Mouse (Mus musculus): ENCODE measurements around the gene Gbp2b.
"Not testable (repeated sequence)": the region's sequence is repeated elsewhere in the genome, so short reads cannot be mapped to it uniquely, and the experiment has no call there.

The Gbp2b gene

DNA sequence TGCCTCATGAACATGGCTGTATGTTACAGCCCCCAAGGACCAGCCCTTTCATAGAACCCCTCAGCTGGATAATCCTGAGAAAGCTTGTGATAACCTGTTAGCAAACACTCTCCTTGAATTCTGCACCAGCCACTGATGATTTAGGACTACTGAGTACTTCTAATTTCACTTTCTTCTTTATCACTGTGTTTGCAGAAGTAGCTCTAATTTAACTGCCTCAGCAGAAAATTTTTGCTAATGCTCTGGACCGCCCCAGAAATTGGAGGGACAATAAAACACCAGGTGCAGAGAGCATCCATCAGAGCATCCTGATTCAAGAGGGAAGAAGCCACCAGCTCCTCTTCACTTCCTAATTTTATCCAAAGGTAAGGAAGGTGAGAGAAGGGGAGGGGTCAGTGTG lies at the start of gene Gbp2b:
TSS of gene Gbp2b (plus strand) at position 301 of the 400 bp plus-strand sequence.
- no peak for DNase-seq

GRCm38 (mm10) chr3:142546690-142547089 lies 48.0 kb upstream of the Gbp2b start:
- peak; percentile 9 for DNase-seq

- DNase-seq = no peak
These were observed 44.5 kb upstream of the Gbp2b start for GRCm38 (mm10) chr3:142550052-142550676.

- DNase-seq = peak; percentile 41
These were observed 40.0 kb upstream of the Gbp2b start for GRCm38 (mm10) chr3:142554601-142555000.

DNA sequence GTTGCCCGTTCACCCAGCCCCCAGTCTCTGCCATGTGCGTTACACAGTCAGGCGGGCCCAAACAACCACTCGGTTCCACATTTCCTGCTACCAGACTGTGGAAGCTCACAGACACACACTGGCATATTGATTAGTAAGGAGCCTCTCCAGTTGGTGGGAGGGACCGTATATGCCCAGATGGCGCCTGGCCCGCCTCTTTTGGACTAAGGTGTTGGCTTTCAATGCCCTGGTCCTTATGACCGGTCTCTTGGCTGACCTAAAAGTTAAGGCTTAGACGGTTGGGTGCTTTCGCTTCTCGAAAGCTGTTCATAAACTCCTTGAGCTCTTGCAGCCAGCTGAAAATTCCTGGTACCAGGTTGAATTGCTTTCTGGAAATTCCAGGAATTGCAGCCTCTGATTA lies 39.0 kb upstream of the Gbp2b start:
- peak; percentile 77 for DNase-seq

DNA sequence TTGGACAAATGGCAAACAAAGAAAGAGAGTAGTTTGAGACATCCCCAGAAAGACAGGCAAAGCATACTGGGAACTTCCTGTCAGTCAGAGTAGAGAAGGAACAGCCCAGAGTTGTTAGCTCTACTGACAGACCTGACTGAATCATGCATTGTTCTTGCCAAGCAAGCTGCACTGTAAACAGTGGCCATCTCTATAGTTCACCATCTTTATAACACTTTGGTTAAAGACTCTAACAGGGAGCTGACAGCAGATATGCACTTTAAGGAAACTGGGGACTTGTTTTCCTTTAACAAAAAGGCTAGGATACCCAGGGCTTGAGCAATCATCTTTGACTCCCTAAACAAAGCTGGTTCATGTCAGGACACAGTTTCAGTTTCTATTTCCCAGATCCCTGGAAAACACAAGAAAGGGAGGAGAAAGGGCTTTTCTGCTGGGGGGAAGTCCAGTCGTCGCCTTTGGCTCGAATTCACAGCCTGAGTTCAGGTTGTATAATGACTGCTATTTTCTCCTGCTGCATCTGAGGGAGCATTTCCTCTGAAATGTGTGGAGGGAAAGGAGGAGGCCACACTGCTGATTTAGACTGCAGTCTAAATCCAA lies 34.9 kb upstream of the Gbp2b start, which contains the start of gene Gbp3:
TSS of gene Gbp3 (plus strand) at position 395 of the 597 bp plus-strand sequence.
- peak; percentile 45 for DNase-seq

GRCm38 (mm10) chr3:142560296-142560948 lies 34.2 kb upstream of the Gbp2b start:
- peak; percentile 81 for DNase-seq

DNA sequence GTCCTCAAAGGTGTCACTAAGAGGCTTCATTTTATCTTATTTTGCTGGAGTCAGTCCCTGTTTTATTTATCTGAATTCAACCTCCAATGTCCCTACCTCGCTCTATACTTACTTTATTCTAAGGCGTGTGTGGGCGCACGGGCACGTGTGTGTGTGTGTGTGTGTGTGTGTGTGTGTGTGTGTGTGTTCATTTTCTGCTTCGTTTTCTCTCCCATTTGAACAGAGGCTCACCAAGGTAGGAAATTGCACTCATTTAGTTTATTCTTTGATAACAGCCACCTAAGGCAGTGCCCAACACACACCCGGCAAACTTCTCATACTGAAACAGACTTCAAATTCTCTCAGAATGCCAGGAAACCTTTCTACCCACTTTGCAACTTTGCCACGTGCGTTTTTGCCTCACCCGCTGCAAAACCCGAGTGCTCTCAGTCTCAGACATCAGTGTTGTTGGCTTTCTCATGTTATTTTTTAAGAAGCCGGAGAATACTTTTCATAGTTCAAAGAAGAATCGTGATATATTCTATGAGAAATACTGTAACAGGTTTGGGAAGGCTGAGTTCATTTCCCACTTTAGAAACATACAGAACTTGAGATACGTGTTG lies 33.5 kb upstream of the Gbp2b start:
- DNase-seq = no peak

- no peak for DNase-seq
These were observed 33.0 kb upstream of the Gbp2b start for GRCm38 (mm10) chr3:142561666-142562065.

DNA sequence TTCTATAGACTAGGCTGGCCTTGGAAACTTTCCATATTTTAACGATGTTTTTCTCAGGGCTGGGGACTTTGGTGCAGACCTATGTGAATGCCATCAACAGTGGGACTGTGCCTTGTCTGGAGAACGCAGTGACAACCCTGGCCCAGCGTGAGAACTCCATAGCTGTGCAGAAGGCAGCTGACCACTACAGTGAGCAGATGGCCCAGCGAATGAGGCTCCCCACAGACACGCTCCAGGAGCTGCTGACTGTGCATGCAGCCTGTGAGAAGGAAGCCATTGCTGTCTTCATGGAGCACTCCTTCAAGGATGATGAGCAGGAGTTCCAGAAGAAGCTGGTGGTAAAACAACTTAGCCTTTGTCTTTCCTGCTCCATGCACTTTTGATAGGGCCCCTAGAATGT lies 27.2 kb upstream of the Gbp2b start:
- not testable (repeated sequence) for DNase-seq

DNA sequence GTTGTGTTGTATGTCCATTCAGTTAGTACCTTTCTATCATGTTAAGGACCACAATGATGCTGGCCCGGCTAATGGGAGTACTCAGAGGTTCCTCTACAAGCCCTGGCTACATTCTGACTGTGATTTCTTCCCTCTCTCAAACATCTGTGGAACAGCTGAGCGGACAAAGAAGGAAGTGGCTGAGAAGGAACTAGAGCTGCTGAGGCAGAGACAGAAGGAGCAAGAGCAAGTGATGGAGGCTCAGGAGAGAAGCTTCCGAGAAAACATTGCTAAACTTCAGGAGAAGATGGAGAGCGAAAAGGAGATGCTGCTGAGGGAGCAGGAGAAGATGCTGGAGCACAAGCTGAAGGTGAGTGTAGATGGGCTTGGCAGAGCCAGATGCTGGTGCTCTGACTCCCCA lies 23.9 kb upstream of the Gbp2b start:
- no peak for DNase-seq

DNA sequence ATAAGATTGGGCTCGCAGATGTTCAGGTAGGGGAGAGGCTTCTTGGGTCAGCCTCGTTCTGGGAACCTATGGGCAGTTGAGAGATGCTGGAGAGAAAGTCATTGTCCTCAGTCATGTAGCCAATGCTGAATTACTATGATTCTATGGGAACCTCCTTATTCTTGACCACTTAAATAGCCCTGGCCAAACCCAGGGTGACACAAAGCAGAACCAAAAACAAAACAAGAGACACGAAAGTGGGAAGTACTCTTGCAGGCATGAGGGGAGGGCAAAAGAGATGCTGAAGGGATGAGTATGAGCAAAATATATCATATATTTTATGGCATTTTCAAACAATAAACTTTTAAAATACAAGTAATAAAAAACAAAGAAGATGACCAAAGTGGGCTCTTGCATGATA lies 17.5 kb upstream of the Gbp2b start:
- DNase-seq = no peak

- no peak for DNase-seq
These were observed 16.3 kb upstream of the Gbp2b start for GRCm38 (mm10) chr3:142578342-142578741.

DNA sequence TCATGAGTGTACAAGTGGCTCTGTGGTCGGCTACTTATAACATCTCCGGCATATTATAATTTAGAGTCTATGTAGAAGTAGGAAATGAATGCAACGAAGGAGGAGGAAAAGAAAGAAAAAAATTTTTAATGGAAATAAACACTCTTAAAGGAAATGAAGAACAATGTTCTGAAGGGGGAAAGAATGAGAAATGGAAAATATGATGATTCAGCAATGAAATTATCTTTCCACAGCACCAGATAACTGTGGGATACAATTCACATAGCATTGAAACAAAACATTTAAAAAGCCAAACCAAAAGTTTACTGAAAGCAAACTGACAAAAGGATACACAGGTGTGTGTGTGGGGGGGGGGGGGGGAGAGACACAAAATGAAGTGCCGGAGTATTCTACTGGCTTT lies 11.6 kb upstream of the Gbp2b start:
- no peak for DNase-seq

DNA sequence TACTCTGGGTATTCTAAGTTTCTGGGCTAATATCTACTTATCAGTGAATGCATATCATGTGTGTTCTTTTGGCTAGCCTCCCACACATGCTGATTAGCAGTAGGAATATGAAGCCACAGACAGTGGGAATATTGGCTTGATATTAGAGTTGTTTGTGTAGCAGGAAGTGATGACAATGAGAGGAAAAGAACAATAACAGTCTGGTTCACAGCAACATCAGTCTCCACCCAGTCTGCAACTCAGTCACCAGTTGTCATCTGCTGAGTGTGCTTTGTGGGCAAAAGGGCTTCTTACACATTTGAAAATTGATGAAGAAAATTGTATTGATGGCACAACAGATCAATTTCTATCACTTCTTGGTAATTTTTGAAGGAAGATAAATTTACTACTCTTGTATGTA lies 7.3 kb upstream of the Gbp2b start:
- no peak for DNase-seq

DNA sequence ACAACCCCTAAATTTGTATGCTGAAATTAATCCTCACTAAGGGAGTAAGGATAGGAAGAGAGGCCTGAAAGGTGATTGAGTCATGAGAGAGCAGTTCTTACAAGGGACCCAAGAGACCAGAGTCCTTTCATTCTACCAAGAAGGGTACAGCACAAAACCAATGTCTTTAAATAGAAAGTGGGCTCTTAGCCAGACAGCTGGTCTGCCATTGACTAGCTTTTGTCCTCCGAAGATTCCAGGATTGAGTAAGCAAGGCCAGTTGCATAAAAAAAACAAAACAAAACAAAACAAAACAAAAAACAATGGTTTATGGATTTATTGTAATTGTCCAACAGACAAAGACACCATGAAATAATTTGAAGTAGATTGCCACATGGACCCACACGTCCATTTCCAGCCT lies 5.8 kb upstream of the Gbp2b start:
- no peak for DNase-seq

DNA sequence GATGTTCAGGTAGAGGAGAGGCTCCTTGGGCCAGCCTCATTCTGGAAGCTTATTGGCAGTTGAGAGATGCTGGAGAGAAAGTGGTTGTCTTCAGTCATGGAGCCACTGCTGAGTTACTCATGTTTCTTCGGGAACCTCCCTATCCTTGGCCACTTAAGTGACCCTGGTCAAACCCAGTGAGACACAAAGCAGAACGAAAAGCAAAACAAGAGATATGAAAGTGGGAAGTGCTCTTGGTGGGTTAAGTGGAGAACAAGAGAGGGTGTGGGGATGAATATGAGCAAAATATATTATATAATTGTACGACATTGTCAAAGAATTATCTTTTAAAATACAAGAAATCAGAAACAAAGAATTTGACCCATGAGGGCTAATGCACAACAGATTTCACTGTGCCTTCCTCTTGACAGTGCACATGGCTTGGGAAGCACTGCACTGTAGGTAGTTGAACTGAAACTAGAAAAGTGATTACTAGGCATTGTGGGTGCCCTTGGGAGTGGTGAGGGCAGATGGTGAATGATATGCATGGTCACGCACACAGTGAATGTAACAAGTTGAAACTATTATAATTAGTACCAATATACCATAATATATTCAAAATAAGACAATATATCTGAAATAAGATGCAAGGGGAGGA lies 4.1 kb upstream of the Gbp2b start:
- no peak for DNase-seq

- no peak for DNase-seq
These were observed 3.3 kb downstream of the Gbp2b start for GRCm38 (mm10) chr3:142597923-142598322.

DNA sequence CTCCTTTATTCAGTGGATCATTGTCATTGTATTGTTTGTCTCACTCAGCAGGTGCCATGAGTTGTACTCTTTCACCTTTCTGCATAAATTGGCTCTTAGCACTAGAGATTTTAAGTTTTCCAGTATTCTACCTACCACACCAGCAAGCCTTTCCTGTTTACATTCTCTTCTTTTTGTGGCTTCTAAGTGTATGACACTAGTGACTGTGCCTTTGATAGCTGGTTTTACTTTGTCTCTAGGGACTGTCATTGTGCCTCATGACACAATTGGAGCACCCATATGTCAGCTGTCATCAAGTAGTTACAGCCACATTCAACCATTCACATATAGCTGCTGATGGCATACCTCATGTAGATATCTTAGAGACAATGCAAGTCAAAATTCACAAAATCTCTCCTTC lies 7.0 kb downstream of the Gbp2b start:
- no peak for DNase-seq

DNA sequence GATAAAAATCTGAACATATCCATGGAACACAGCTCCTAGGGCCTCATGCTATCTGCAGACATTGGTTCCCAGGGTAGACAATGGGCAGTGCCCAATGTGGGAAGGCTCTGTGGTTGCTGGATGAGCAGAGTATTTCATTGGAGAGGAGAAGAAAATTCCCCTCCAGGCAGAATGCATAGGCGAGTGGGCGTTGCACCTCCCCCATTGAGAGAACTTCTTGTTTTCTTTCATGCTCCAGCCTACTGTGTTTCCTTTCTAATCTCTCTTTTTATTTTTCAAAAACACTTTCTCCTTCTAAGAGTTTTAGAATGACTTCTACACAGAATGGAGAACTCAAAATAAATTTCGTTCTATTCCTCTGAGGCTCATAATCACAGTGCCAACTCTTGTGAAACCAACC lies 24.0 kb downstream of the Gbp2b start:
- no peak for DNase-seq

DNA sequence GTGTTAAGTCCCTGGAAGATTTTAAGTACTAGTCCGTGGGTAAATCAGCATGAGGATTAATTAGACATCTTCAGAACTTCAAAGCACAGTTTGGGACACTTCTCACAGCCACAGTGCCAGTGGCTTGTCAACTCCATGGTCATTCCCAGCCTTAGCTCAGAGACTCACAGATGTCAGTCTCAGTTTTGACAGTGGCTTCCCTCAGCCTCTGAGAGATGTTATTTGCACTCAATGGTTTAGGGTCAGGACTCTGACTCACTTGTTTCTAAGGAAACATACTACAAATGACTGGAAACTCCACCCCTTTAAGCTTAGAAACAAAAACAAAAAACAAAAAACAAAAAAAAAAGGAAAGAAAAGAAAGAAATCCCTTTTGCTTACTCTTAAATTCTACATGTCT lies 25.0 kb downstream of the Gbp2b start:
- no peak for DNase-seq

DNA sequence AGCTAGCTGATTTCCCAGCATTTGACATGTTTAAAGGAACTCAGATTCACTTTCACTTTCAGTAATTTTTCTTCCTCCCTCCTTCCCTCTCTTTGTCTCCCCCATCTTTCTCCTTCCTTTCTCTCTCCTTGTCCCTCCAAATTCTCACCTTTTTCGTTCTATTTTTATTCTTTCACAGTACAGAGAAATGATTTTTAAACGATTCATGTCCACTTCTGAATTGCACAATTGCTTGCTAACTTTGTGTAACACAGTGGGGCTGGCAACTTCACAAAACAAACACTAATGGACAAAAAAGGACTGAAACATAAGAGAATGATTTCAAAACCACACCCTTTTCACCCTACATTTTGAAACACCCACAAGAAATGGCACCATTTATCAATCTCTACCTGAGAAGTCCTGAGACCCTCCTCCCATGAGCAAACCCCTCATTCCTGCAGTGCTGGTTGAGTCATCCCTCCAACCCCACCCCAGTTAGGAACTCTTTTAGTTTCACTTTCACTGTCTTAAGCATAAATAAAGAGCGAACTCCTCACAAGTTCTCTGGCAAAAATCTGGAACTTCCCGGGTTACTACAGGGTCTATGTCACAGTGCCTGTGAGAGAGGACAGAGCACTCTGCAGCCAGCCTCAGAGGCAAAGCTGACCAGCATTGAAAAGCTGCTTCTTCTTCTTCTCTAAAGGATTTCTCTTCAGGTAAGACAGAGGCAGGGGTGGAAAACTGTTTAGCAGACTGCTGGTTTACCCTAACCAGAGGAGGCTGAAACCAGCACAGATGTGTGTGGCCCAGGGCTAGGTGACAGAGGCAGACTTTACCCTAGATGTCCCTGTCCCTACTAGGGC lies 25.7 kb downstream of the Gbp2b start, which contains the start of gene Gbp2:
TSS of gene Gbp2 (plus strand) at position 492 of the 845 bp plus-strand sequence.
- DNase-seq = peak; percentile 21
